Mouse (Mus musculus): ENCODE data around the gene Lrit2. TPM values are rescaled to one million over a fixed set of nuclear protein-coding genes. Genes with fewer than 3 reads are reported as not detected.

Lrit2 gene
- not detected in 2 replicates for polyA plus RNA-seq (2012; rRNA removed; ENCODE audit: low replicate concordance)

GRCm38 (mm10) chr14:37067629-37068028 lies at the start of gene Lrit2:
Gene Lrit2, plus strand, starts transcription at chr14:37067929.

GRCm38 (mm10) chr14:37048914-37049410 lies 18.8 kb upstream of the Lrit2 start, which contains the start of gene Rgr:
Gene Rgr, minus strand, starts transcription at chr14:37048964.

GRCm38 (mm10) chr14:37097956-37098530 lies 30.3 kb downstream of the Lrit2 start, which contains the start of gene Cdhr1:
Gene Cdhr1, minus strand, starts transcription at chr14:37098347.

GRCm38 (mm10) chr14:37113922-37114321 lies 46.2 kb downstream of the Lrit2 start, which contains the start of gene 2610528A11Rik:
Gene 2610528A11Rik, minus strand, starts transcription at chr14:37114022.

Other genes starting within 250 kb of the Lrit2 start
- 4.7 and 5.2 TPM in 2 replicates for gene Ccser2, start 99.2 kb upstream of the Lrit2 start, polyA plus RNA-seq (2012; rRNA removed; ENCODE audit: low replicate concordance)
- gene Rgr, start 19.0 kb upstream of the Lrit2 start, polyA plus RNA-seq (2012; rRNA removed; ENCODE audit: low replicate concordance), result not detected in 2 replicates
- gene Lrit1, start 13.1 kb upstream of the Lrit2 start, polyA plus RNA-seq (2012; rRNA removed; ENCODE audit: low replicate concordance), result not detected in 2 replicates
- 0.05 TPM in 1 of 2 replicates, not detected in the other for gene Cdhr1, start 30.4 kb downstream of the Lrit2 start, polyA plus RNA-seq (2012; rRNA removed; ENCODE audit: low replicate concordance)
- 0.44 and 2.8 TPM in 2 replicates for gene 2610528A11Rik, start 46.1 kb downstream of the Lrit2 start, polyA plus RNA-seq (2012; rRNA removed; ENCODE audit: low replicate concordance)
- gene Ghitm, start 67.3 kb downstream of the Lrit2 start, polyA plus RNA-seq (2012; rRNA removed; ENCODE audit: low replicate concordance), result 80.7 and 81.1 TPM in 2 replicates